In genomic region chr14:122475557-122476040, GRCm38 (mm10) we compare ENCODE assay signal across 8 mouse cellular contexts. TPM values are rescaled to one million over a fixed set of nuclear protein-coding genes. Genes with fewer than 3 reads are reported as not detected.
DNase-seq lines count a peak whose midpoint lies in the region; ATAC-seq and TF ChIP-seq lines count a peak whose summit lies in the region.

No protein-coding gene starts in this region.

- CTCF ChIA-PET in Patski (lab: Charles Lee) = interaction anchor here (2.6 kb wide), 1 partner anchor 251 kb away, joined by 8 read pairs; no protein-coding TSS in a partner anchor

- peaks cover 6 to 18% of the 10 kb centered on the region in 2 experiments; a peak in 3 of 4 replicates for H3K4me1 ChIP-seq in heart, embryonic 14.5 days (ENCODE audit: control insufficient read depth in 2 of 2, insufficient read depth in 2 of 2, low read length in 2 of 2)
- no peaks in the 10 kb centered on the region for H3K4me1 ChIP-seq in thymus, adult 2 months (replicated peaks; ENCODE audit: control insufficient read depth, insufficient read depth, low read length)

- peaks cover 94% of the 10 kb centered on the region for H3K27me3 ChIP-seq in heart, embryonic 14.5 days (ENCODE audit: control insufficient read depth, insufficient read depth, low read length)
- H3K27me3 ChIP-seq in Patski = no peaks in the 10 kb centered on the region
- H3K27me3 ChIP-seq in thymus, adult 2 months (ENCODE audit: control insufficient read depth, insufficient read depth, low read length) = peaks cover 28% of the 10 kb centered on the region

- peak overlapping the region; percentile 41 to 50 for H3K4me3 ChIP-seq in heart, embryonic 14.5 days (ENCODE audit: control insufficient read depth in 1 of 2, insufficient read depth in 1 of 2, low read depth in 1 of 2, low read length in 2 of 2)
- H3K4me3 ChIP-seq in thymus, adult 2 months (ENCODE audit: control insufficient read depth, insufficient read depth, low read length) = no peak overlapping the region

- TF ChIP-seq POLR2A in thymus, adult 2 months (IDR thresholded peaks at IDR 0.05; ENCODE audit: control insufficient read depth, extremely low read depth, insufficient read depth, low read length, poor library complexity) = no peak

- H3K9ac ChIP-seq in heart, embryonic 14.5 days (ENCODE audit: low read length) = peak overlapping the region; percentile 41; the same call in 1 of the 2 replicates

- H3K36me3 ChIP-seq in heart, embryonic 14.5 days (ENCODE audit: control insufficient read depth, insufficient read depth, low read length) = no peaks in the 10 kb centered on the region
- H3K36me3 ChIP-seq in thymus, adult 2 months (ENCODE audit: control insufficient read depth, insufficient read depth, low read length) = no peaks in the 10 kb centered on the region

- no peak for TF ChIP-seq CTCF in Patski (IDR thresholded peaks at IDR 0.05)
- no peak for TF ChIP-seq CTCF in thymus, adult 2 months (IDR thresholded peaks at IDR 0.05; ENCODE audit: borderline replicate concordance, control insufficient read depth, extremely low read depth, insufficient read depth, low read length, poor library complexity)

- peak overlapping the region; percentile 79 for H3K4me2 ChIP-seq in heart, embryonic 14.5 days (ENCODE audit: low read length)

- under 1% methylated on average over 50 of the region's 65 CpGs for WGBS in heart, embryonic 14.5 days
- WGBS in thymus, adult 2 months = 1% methylated on average over 64 of the region's 65 CpGs

- no peak for ATAC-seq in heart, embryonic 14.5 days (ENCODE audit: insufficient number of reproducible peaks, insufficient read depth, low FRiP score, low read depth)
- peak; percentile 24 for ATAC-seq in Patski
- ATAC-seq in granulocyte monocyte progenitor cell, adult 5-6 weeks (replicated peaks; ENCODE audit: poor library complexity, severe bottlenecking) = peak; percentile 33
- ATAC-seq in megakaryocyte, adult 5-6 weeks (ENCODE audit: poor library complexity, severe bottlenecking) = peak; percentile 20; the same call in 1 of the 2 replicates

- no peaks in the 10 kb centered on the region for H3K9me3 ChIP-seq in heart, embryonic 14.5 days (ENCODE audit: control insufficient read depth, low read length)

- POLR2A ChIA-PET in Patski (lab: Charles Lee) = interaction anchor here (0.6 to 2.9 kb wide), 4 partner anchors 11 to 252 kb away, joined by 3 to 17 read pairs (median 4); partner anchors contain the start of genes Pcca and Zic5

- no peak overlapping the region for H3K27ac ChIP-seq in heart, embryonic 14.5 days (replicated peaks in 1 of 2; ENCODE audit: control insufficient read depth in 1 of 2, insufficient read depth in 1 of 2, low read depth in 2 of 2, low read length in 2 of 2)
- H3K27ac ChIP-seq in thymus, adult 2 months (ENCODE audit: control insufficient read depth, insufficient read depth, low read length) = no peak overlapping the region

- in situ Hi-C loops in Patski (cut with MboI; ENCODE audit: low pct_unique_long_range_greater_than_20kb) = no loop called here

- DNase-seq in heart, adult 11 months = no peak
- no peak for DNase-seq in Patski (ENCODE audit: low read depth, low spot score)
- DNase-seq in adrenal gland, postnatal 14 days = no peak
- no peak for DNase-seq in thymus, adult 2 months
- no peak for DNase-seq in spleen, adult 18-20 months

RNA-seq across cellular contexts. Expression of gene Zic2, which starts 0.4 kb away (rescaled TPM):
- polyA plus RNA-seq in heart, embryonic 14.5 days (2014; fragmentation: Nextera tagmentation; extraction: Ambion mirVana) = not detected in 2 replicates
- polyA plus RNA-seq in Patski (2021) = 16.2 TPM
- total RNA-seq in granulocyte monocyte progenitor cell, adult 5-6 weeks (2014; fragmentation: Nextera tagmentation) = not detected in 2 replicates
- not detected in 2 replicates for total RNA-seq in granulocyte monocyte progenitor cell, adult 5-6 weeks (2017)
- total RNA-seq in megakaryocyte, adult 5-6 weeks (2015) = not detected in 2 replicates
- not detected in 2 replicates for total RNA-seq in megakaryocyte, adult 5-6 weeks (2017)
- 0.64 TPM in 1 of 2 replicates, not detected in the other for total RNA-seq in adrenal gland, postnatal 14 days (2021)
- polyA plus RNA-seq in thymus, adult 2 months (2012; rRNA removed) = not detected in 2 replicates

RNA-seq across cellular contexts. Expression of gene Zic5, which starts 10.1 kb away (rescaled TPM):
- 0.05 and 0.09 TPM in 2 replicates for polyA plus RNA-seq in heart, embryonic 14.5 days (2014; fragmentation: Nextera tagmentation; extraction: Ambion mirVana)
- 15.1 TPM for polyA plus RNA-seq in Patski (2021)
- total RNA-seq in granulocyte monocyte progenitor cell, adult 5-6 weeks (2014; fragmentation: Nextera tagmentation) = not detected in 2 replicates
- total RNA-seq in granulocyte monocyte progenitor cell, adult 5-6 weeks (2017) = not detected in 2 replicates
- not detected in 2 replicates for total RNA-seq in megakaryocyte, adult 5-6 weeks (2015)
- total RNA-seq in megakaryocyte, adult 5-6 weeks (2017) = not detected in 2 replicates
- 0.11 TPM in 1 of 2 replicates, not detected in the other for total RNA-seq in adrenal gland, postnatal 14 days (2021)
- polyA plus RNA-seq in thymus, adult 2 months (2012; rRNA removed) = not detected in 2 replicates

RNA-seq across cellular contexts. Expression of gene Gm10837, which starts 14.8 kb away (rescaled TPM):
- polyA plus RNA-seq in heart, embryonic 14.5 days (2014; fragmentation: Nextera tagmentation; extraction: Ambion mirVana) = not detected in 2 replicates
- polyA plus RNA-seq in Patski (2021) = not detected
- total RNA-seq in granulocyte monocyte progenitor cell, adult 5-6 weeks (2014; fragmentation: Nextera tagmentation) = not detected in 2 replicates
- not detected in 2 replicates for total RNA-seq in granulocyte monocyte progenitor cell, adult 5-6 weeks (2017)
- not detected in 2 replicates for total RNA-seq in megakaryocyte, adult 5-6 weeks (2015)
- total RNA-seq in megakaryocyte, adult 5-6 weeks (2017) = not detected in 2 replicates
- total RNA-seq in adrenal gland, postnatal 14 days (2021) = not detected in 2 replicates
- not detected in 2 replicates for polyA plus RNA-seq in thymus, adult 2 months (2012; rRNA removed)

RNA-seq across cellular contexts. Expression of gene Gm5089, which starts 24.7 kb away (rescaled TPM):
- not detected in 2 replicates for polyA plus RNA-seq in heart, embryonic 14.5 days (2014; fragmentation: Nextera tagmentation; extraction: Ambion mirVana)
- not detected for polyA plus RNA-seq in Patski (2021)
- not detected in 2 replicates for total RNA-seq in granulocyte monocyte progenitor cell, adult 5-6 weeks (2014; fragmentation: Nextera tagmentation)
- total RNA-seq in granulocyte monocyte progenitor cell, adult 5-6 weeks (2017) = not detected in 2 replicates
- total RNA-seq in megakaryocyte, adult 5-6 weeks (2015) = not detected in 2 replicates
- not detected in 2 replicates for total RNA-seq in megakaryocyte, adult 5-6 weeks (2017)
- not detected in 2 replicates for total RNA-seq in adrenal gland, postnatal 14 days (2021)
- polyA plus RNA-seq in thymus, adult 2 months (2012; rRNA removed) = not detected in 2 replicates

RNA-seq across cellular contexts. Expression of gene Pcca, which starts 58.5 kb away (rescaled TPM):
- polyA plus RNA-seq in heart, embryonic 14.5 days (2014; fragmentation: Nextera tagmentation; extraction: Ambion mirVana) = 28.2 and 28.9 TPM in 2 replicates
- 63.1 TPM for polyA plus RNA-seq in Patski (2021)
- total RNA-seq in granulocyte monocyte progenitor cell, adult 5-6 weeks (2014; fragmentation: Nextera tagmentation) = 38.0 and 53.2 TPM in 2 replicates
- total RNA-seq in granulocyte monocyte progenitor cell, adult 5-6 weeks (2017) = 32.4 and 78.9 TPM in 2 replicates
- total RNA-seq in megakaryocyte, adult 5-6 weeks (2015) = 25.3 and 27.3 TPM in 2 replicates
- total RNA-seq in megakaryocyte, adult 5-6 weeks (2017) = 22.8 and 25.4 TPM in 2 replicates
- total RNA-seq in adrenal gland, postnatal 14 days (2021) = 189 and 214 TPM in 2 replicates
- polyA plus RNA-seq in thymus, adult 2 months (2012; rRNA removed) = 7.2 and 7.9 TPM in 2 replicates
